Mouse (Mus musculus): ENCODE results near the gene Neurod4.
"Not testable (repeated sequence)": the region's sequence is repeated elsewhere in the genome, so short reads cannot be mapped to it uniquely, and the experiment has no call there.

The Neurod4 gene

DNA sequence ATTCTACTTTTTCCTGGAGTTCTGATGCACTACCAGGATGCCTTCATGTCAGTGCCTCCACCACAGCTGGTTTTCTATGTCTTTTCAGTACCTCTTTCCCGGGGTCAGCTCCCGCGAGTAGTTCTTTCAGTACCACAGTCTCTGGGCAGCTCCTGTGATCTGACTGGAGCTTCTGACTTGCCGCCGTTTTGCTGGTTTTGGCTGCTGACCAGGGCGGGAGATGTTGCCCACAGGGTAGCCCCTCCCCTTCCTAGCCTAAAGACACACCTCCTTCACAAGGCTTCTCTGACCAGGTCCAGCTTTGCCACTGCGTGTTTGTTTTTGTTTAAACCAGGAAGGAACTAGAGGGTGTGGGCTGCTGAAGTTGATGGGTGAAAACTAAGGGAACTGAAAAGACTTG is at the start of gene Neurod4:
Gene Neurod4 (minus strand): TSS at position 175 of the 400 bp plus-strand sequence.
- DNase-seq (ENCODE audit: low spot score) = no peak

GRCm38 (mm10) chr10:130324243-130324642 is 44.2 kb upstream of the Neurod4 start:
- no peak for DNase-seq (ENCODE audit: low spot score)

- no peak for DNase-seq (ENCODE audit: low spot score)
Observed at GRCm38 (mm10) chr10:130322637-130323036, 42.6 kb upstream of the Neurod4 start, which contains the start of gene Tespa1. Gene Tespa1, plus strand, starts transcription at chr10:130322870.

DNA sequence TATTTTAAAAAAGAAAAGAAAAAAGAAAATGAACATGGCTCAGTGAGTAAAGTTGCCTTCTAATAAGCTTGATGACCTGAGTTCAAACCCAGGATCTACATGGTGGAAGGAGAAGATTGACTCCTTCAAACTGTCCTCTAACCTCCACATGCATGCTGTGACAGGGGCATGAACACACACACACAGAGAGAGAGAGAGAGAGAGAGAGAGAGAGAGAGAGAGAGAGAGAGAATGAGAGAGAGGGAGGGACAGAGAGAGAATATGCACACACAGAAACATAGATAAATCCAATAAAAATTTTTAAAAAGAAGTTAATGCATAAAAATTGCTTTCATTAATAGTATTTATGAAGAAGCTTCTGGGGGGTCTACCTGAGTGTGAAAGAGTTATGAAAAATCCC is 42.0 kb upstream of the Neurod4 start:
- DNase-seq (ENCODE audit: low spot score) = no peak

DNA sequence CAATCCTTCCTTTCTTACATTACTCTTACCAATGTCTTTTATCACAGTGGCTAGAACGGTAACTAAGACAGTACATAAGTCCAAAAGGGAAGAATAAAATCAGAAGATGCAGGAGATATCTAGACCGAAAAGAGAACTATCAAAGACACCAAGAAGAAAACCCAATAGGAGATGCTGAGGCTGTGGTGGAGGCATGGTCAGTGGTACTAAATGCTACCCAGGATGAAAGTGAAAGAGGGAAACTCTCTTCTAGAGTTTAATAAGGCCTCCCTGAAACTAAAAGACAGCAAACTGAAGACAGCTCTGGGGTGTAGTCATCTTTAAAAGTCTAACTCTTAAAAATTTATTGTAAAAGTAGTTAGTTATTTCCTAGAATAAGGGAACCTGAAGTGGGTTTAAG is 40.7 kb upstream of the Neurod4 start:
- DNase-seq (ENCODE audit: low spot score) = no peak

DNA sequence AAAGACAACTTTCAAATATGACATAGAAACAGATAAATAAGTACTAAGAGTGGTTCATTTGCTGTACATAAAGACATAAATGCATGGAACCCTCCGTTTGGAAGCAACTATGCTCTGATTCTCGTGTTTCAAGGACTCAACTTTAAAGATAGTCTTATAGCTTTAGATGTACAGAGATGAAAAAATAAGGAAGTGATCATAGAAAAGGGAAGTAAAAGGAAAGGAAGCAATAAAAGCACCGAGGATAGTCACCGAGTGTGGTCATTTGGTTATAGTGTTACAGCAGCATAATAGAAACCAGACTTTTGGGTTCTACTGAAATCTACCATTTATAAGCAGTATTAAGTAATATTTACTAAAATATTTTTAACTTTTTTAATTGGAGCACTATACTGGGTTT is 38.7 kb upstream of the Neurod4 start:
- DNase-seq (ENCODE audit: low spot score) = no peak

- no peak for DNase-seq (ENCODE audit: low spot score)
Observed at GRCm38 (mm10) chr10:130315846-130316245, 35.8 kb upstream of the Neurod4 start.

- peak; percentile 17 for DNase-seq (ENCODE audit: low spot score)
Observed at GRCm38 (mm10) chr10:130314110-130314829, 34.2 kb upstream of the Neurod4 start.

- DNase-seq (ENCODE audit: low spot score) = no peak
Observed at GRCm38 (mm10) chr10:130313531-130313930, 33.5 kb upstream of the Neurod4 start.

DNA sequence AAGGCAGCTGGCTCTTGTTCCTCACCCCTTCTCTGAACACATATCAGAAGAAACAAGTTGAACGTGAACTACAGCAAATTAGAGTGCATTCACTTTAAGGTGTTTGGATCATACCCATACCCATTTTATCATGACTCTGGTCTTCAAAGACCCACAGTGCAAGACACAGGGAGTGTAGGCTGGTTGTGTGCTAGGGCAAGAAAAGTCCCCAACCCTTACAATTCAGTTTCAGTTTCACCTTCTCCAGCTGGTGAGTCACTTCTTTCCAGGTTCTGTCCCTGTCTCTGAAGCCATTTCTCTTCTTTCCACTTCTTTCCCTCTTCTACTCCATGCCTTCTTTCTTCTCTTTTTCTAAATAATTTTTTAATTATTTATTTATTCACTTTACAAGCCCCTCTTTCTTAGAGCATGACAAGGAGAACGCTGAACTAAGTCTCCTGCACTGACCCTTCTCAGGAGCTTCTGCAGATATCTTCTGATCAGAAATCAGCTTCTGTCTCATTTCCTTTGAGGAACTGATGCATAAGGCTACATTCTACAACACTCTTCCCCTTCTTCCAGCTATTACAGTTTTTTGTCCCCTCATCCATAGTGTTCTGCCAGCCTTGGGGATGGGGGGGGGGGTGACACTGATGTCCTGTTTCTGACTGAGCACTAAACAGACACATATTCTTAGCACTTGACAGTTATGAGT is 31.6 kb upstream of the Neurod4 start:
- DNase-seq (ENCODE audit: low spot score) = no peak

DNA sequence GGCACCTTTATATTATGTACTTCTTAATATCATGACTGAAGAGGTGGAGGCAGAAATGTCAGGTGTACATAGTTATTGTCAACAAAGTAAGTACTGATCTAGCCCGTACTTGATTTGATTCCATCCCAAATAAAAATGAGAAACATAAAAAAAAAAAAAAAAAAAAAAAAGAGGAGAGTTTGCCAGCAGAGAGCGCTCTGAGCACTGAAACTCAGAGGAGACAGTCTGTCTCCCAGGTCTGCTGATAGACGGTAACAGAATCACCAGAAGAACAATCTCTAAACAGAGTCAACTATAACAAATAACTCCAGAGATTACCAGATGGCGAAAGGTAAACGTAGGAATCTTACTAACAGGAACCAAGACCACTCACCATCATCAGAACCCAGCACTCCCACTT is 24.1 kb upstream of the Neurod4 start:
- DNase-seq (ENCODE audit: low spot score) = not testable (repeated sequence)

GRCm38 (mm10) chr10:130298748-130299147 is 18.7 kb upstream of the Neurod4 start:
- DNase-seq (ENCODE audit: low spot score) = peak; percentile 25

GRCm38 (mm10) chr10:130293741-130294408 is 13.8 kb upstream of the Neurod4 start:
- no peak for DNase-seq (ENCODE audit: low spot score)

- no peak for DNase-seq (ENCODE audit: low spot score)
Observed at GRCm38 (mm10) chr10:130288007-130288406, 8.0 kb upstream of the Neurod4 start.

GRCm38 (mm10) chr10:130287201-130287600 is 7.2 kb upstream of the Neurod4 start:
- DNase-seq (ENCODE audit: low spot score) = no peak

DNA sequence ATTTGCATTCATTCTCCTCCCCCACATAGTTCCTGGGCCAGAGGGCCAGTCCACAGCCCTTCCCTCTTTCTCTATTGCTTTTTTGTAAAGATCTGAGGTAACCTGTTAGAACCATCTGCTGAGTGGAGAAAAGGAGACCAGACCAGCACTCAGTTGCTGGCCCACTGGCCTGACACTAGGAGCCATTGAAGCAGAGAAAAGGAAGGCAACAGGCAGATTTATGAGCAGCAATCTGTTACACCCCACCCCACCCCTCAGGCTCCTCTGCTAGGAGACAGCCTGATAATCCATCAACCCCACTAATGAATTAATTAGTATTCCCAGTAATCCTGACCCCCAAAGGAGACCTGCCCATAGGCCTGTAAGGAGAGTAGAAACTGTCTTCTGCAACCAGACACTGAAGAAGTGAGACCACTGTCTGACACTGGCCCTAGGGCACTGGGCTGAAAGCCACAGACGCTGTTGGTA is 2.0 kb upstream of the Neurod4 start:
- DNase-seq (ENCODE audit: low spot score) = no peak

- no peak for DNase-seq (ENCODE audit: low spot score)
Observed at GRCm38 (mm10) chr10:130276496-130276895, 3.5 kb downstream of the Neurod4 start.

GRCm38 (mm10) chr10:130275759-130276158 is 4.3 kb downstream of the Neurod4 start:
- DNase-seq (ENCODE audit: low spot score) = no peak

DNA sequence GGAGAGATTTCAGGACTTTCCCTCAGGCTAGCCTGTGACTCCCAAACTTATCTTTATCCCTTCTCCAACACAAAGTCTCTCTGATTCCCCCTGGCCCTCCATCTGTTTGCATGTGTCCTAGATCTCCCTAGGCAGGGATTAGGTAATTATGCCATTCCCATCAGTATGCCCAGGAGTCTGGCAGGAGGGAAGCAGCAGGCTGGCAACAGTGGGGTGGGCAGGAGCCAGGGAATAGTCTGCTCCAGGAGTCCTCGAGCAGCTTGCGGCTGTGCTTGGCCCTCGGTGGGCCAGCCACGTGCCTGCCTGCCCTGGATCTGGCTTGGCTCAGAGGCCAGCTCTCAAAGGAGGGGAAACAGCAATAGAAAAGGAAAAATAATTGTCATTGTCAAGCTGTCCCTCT is 16.8 kb downstream of the Neurod4 start:
- DNase-seq (ENCODE audit: low spot score) = no peak

GRCm38 (mm10) chr10:130259483-130259882 is 20.6 kb downstream of the Neurod4 start:
- DNase-seq (ENCODE audit: low spot score) = no peak

DNA sequence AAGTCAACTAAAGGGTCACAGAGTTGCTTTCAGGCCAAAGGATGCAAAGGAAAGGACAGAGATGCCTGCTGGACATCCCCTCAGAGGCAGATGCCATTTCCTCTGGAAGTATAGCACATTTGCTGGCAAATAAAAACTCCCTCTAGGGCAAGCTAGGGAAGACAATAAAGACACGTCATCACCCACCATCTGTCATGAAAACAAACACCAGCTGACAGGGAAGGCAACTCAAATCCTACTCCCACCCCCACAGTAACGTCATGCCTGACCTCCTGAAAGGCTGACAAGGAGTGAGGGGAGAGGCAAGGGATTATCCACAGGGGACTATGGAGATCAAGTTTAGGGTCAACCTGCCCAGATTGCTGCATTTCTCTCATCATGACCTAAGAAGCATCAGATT is 35.8 kb downstream of the Neurod4 start:
- no peak for DNase-seq (ENCODE audit: low spot score)

DNA sequence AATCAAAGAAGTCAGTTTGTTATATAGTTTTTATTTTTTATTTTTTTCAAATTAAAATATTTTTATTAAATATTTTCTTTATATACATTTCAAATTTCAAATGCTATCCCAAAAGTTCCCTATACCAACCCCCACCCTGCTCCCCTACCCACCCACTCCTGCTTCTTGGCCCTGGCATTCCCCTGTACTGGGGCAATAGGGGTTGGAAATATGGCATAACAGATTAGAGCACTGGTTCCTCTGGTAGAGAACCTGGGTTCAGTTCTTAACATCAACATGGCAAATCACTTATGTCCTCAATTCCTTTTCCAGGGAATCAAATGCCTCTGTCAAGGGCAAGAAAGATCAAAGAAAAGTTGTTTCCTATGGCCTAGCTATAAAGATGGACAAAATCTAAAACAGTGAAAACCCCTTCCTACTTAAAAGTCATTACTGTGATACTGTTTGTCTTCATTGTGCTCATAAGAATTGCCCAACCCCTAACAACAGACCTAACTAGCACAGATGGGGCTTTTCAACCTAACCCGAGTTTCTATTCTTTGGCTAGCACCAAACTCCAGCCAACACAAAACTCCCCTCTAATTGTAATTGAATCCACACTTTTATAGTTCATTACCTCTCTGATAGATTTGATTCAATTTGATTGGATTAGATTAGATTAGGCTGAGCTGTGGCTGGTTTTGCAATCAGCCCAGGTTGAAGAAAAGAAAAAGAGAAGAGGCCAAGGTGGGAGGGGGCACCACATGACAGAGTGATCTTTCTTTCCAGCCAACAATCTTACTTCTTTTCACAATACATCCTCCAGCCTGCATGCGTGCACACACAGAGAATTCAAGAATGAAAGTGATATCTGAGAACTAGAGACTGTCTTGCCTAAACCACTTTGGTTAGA is 41.5 kb downstream of the Neurod4 start:
- no peak for DNase-seq (ENCODE audit: low spot score)

Data from MN1 (cell line).